Mouse (Mus musculus): Measurements from ENCODE around the gene Golm1.
A peak's percentile ranks its signal among the peaks of the same experiment; 100 is the strongest.

The Golm1 gene

GRCm38 (mm10) chr13:59676316-59677229 is 962 bp upstream of the Golm1 start:
- no peak for DNase-seq (ENCODE audit: low read depth)

GRCm38 (mm10) chr13:59674761-59675150 is 855 bp downstream of the Golm1 start:
- DNase-seq (ENCODE audit: low read depth): peak; percentile 17

- DNase-seq (ENCODE audit: low read depth): peak; percentile 17
Observed at GRCm38 (mm10) chr13:59674215-59674614, 1.4 kb downstream of the Golm1 start.

GRCm38 (mm10) chr13:59673597-59673996 is 2.0 kb downstream of the Golm1 start:
- no peak for DNase-seq (ENCODE audit: low read depth)

GRCm38 (mm10) chr13:59672248-59672647 is 3.4 kb downstream of the Golm1 start:
- DNase-seq (ENCODE audit: low read depth): no peak

GRCm38 (mm10) chr13:59671521-59671920 is 4.1 kb downstream of the Golm1 start:
- DNase-seq (ENCODE audit: low read depth): no peak

GRCm38 (mm10) chr13:59669946-59670345 is 5.7 kb downstream of the Golm1 start:
- no peak for DNase-seq (ENCODE audit: low read depth)

GRCm38 (mm10) chr13:59668501-59669093 is 7.0 kb downstream of the Golm1 start:
- DNase-seq (ENCODE audit: low read depth): no peak

- no peak for DNase-seq (ENCODE audit: low read depth)
Observed at GRCm38 (mm10) chr13:59667763-59668162, 7.8 kb downstream of the Golm1 start.

GRCm38 (mm10) chr13:59663939-59664712 is 11.5 kb downstream of the Golm1 start:
- DNase-seq (ENCODE audit: low read depth): no peak

- DNase-seq (ENCODE audit: low read depth): no peak
Observed at GRCm38 (mm10) chr13:59661966-59662365, 13.6 kb downstream of the Golm1 start.

GRCm38 (mm10) chr13:59661387-59661786 is 14.2 kb downstream of the Golm1 start:
- no peak for DNase-seq (ENCODE audit: low read depth)

GRCm38 (mm10) chr13:59660371-59660770 is 15.2 kb downstream of the Golm1 start:
- DNase-seq (ENCODE audit: low read depth): no peak

GRCm38 (mm10) chr13:59657781-59658180 is 17.8 kb downstream of the Golm1 start:
- DNase-seq (ENCODE audit: low read depth): no peak

GRCm38 (mm10) chr13:59656975-59657388 is 18.6 kb downstream of the Golm1 start:
- no peak for DNase-seq (ENCODE audit: low read depth)

- DNase-seq (ENCODE audit: low read depth): no peak
Observed at GRCm38 (mm10) chr13:59656316-59656832, 19.2 kb downstream of the Golm1 start.

- DNase-seq (ENCODE audit: low read depth): no peak
Observed at GRCm38 (mm10) chr13:59655718-59656315, 19.8 kb downstream of the Golm1 start.

- no peak for DNase-seq (ENCODE audit: low read depth)
Observed at GRCm38 (mm10) chr13:59654465-59654864, 21.1 kb downstream of the Golm1 start.

GRCm38 (mm10) chr13:59653136-59653535 is 22.5 kb downstream of the Golm1 start:
- DNase-seq (ENCODE audit: low read depth): no peak

GRCm38 (mm10) chr13:59652651-59653050 is 23.0 kb downstream of the Golm1 start:
- DNase-seq (ENCODE audit: low read depth): no peak

- DNase-seq (ENCODE audit: low read depth): no peak
Observed at GRCm38 (mm10) chr13:59649781-59650180, 25.8 kb downstream of the Golm1 start.

- no peak for DNase-seq (ENCODE audit: low read depth)
Observed at GRCm38 (mm10) chr13:59648598-59648997, 27.0 kb downstream of the Golm1 start.

All from NIH3T3 (cell line).